Mouse (Mus musculus) kidney, postnatal 4 days (tissue): Measurements from ENCODE around the gene Thnsl2.

ENCODE experiments used
- DNase-seq, 2 experiments: peaks; one replicate each; pipeline ENCODE4 v3.0.0; 2021; ENCODE audit warnings: mixed read lengths in 2 of 2

The Thnsl2 gene

GRCm38 (mm10) chr6:71143894-71144455 lies at the start of gene Thnsl2:
Thnsl2 (minus strand) TSS chr6:71144439.
- DNase-seq: peak; percentile 78 to 86

- DNase-seq: no peak
Measured at GRCm38 (mm10) chr6:71193151-71193740, 49.0 kb upstream of the Thnsl2 start.

- DNase-seq: no peak
Measured at GRCm38 (mm10) chr6:71190501-71190900, 46.3 kb upstream of the Thnsl2 start.

- no peak for DNase-seq
Measured at GRCm38 (mm10) chr6:71189578-71189977, 45.3 kb upstream of the Thnsl2 start.

GRCm38 (mm10) chr6:71184941-71185604 lies 40.8 kb upstream of the Thnsl2 start:
- no peak for DNase-seq

- DNase-seq: no peak
Measured at GRCm38 (mm10) chr6:71180596-71180995, 36.4 kb upstream of the Thnsl2 start.

GRCm38 (mm10) chr6:71172812-71173580 lies 28.8 kb upstream of the Thnsl2 start:
- no peak for DNase-seq

- DNase-seq: no peak
Measured at GRCm38 (mm10) chr6:71166551-71167169, 22.4 kb upstream of the Thnsl2 start.

- peak; percentile 41 to 62 for DNase-seq
Measured at GRCm38 (mm10) chr6:71164394-71164793, 20.2 kb upstream of the Thnsl2 start.

- DNase-seq: peak; percentile 31 to 46
Measured at GRCm38 (mm10) chr6:71162269-71162668, 18.0 kb upstream of the Thnsl2 start.

GRCm38 (mm10) chr6:71161290-71161689 lies 17.1 kb upstream of the Thnsl2 start:
- no peak for DNase-seq

GRCm38 (mm10) chr6:71156674-71157326 lies 12.6 kb upstream of the Thnsl2 start:
- peak in 1 of 2 experiments; percentile 12 for DNase-seq

GRCm38 (mm10) chr6:71154861-71155260 lies 10.6 kb upstream of the Thnsl2 start:
- DNase-seq: no peak

GRCm38 (mm10) chr6:71153486-71153885 lies 9.2 kb upstream of the Thnsl2 start:
- DNase-seq: no peak

- no peak for DNase-seq
Measured at GRCm38 (mm10) chr6:71151098-71151497, 6.9 kb upstream of the Thnsl2 start.

GRCm38 (mm10) chr6:71149534-71149933 lies 5.3 kb upstream of the Thnsl2 start:
- peak; percentile 69 to 73 for DNase-seq

- no peak for DNase-seq
Measured at GRCm38 (mm10) chr6:71148336-71148735, 4.1 kb upstream of the Thnsl2 start.

- peak; percentile 30 to 61 for DNase-seq
Measured at GRCm38 (mm10) chr6:71145288-71145989, 1.2 kb upstream of the Thnsl2 start.

GRCm38 (mm10) chr6:71143154-71143893 lies 915 bp downstream of the Thnsl2 start:
- DNase-seq: peak; percentile 20 to 37

- DNase-seq: no peak
Measured at GRCm38 (mm10) chr6:71135031-71135430, 9.2 kb downstream of the Thnsl2 start.

- no peak for DNase-seq
Measured at GRCm38 (mm10) chr6:71133559-71133958, 10.7 kb downstream of the Thnsl2 start.
